Mouse (Mus musculus) bone marrow, adult 2 months (tissue): ENCODE data around the gene Strn3.

ENCODE experiments used
- CTCF ChIP-seq: fragments of 200-500 bp; IDR thresholded peaks from 2 replicates; pipeline ENCODE4 v1.5.1; 2011; ENCODE audit warnings: low read length, control low read depth; ENCODE audit not compliant: control insufficient read depth, insufficient read depth
- POLR2A ChIP-seq: fragments of 200-500 bp; IDR thresholded peaks from 2 replicates; pipeline ENCODE4 v1.6.1; 2011; ENCODE audit warnings: low read depth, mild to moderate bottlenecking, control low read depth, low read length, borderline replicate concordance; ENCODE audit not compliant: control insufficient read depth

DNA sequence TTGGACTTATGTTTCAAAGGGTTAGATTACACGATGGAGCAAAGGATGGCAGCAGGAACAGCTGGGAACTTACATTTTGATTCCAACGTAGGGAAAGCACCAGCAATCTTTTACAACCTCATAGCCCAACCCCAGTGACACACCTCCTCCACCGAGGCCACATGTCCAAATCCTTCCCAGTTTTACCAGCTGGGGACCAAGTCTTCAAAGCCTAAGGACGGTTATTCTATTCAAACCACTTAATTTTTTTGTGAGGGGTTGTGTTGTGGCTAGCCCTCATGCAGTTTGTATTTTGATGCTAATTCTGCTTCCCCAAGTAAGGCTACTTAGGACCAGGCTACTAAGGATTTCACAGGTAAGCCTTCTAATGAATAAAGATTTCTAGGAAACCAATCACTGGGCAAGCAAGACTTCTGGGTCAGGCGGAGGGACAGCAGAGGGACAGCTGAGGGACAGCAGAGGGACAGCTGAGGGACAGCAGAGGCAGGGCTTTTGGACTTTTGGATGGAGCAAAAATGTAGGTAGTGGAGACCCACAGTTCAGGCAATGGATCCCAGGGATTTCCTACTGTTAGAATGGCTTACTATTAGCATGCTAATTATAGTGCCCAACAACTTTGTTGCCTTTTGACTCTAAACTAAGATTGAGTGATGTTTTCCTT is 20.3 kb downstream of the Strn3 start:
- TF ChIP-seq POLR2A (no peak), CTCF (no peak)
